Mouse (Mus musculus): ENCODE measurements around the gene Fignl2. TPM values are rescaled to one million over a fixed set of nuclear protein-coding genes. Genes with fewer than 3 reads are reported as not detected.

Fignl2 gene
- polyA plus RNA-seq, 1 experiment from 2014 or later = not detected

Other genes starting within 250 kb of the Fignl2 start
- 6.8 and 12.5 TPM in 2 replicates for gene Scn8a, start 208.7 kb downstream of the Fignl2 start, polyA plus RNA-seq (2014; fragmentation: Nextera tagmentation; extraction: Ambion mirVana)
- gene Gm47841, start 31.2 kb downstream of the Fignl2 start, polyA plus RNA-seq (2014; fragmentation: Nextera tagmentation; extraction: Ambion mirVana) = not detected in 2 replicates
- not detected in 2 replicates for gene Ankrd33, start 37.2 kb upstream of the Fignl2 start, polyA plus RNA-seq (2014; fragmentation: Nextera tagmentation; extraction: Ambion mirVana)
- 4.1 and 4.2 TPM in 2 replicates for gene Acvrl1, start 50.0 kb upstream of the Fignl2 start, polyA plus RNA-seq (2014; fragmentation: Nextera tagmentation; extraction: Ambion mirVana)
- 24.7 and 33.5 TPM in 2 replicates for gene Acvr1b, start 95.5 kb upstream of the Fignl2 start, polyA plus RNA-seq (2014; fragmentation: Nextera tagmentation; extraction: Ambion mirVana)
- 0.93 and 1.0 TPM in 2 replicates for gene Grasp, start 145.6 kb upstream of the Fignl2 start, polyA plus RNA-seq (2014; fragmentation: Nextera tagmentation; extraction: Ambion mirVana)
- gene Nr4a1, start 175.7 kb upstream of the Fignl2 start, polyA plus RNA-seq (2014; fragmentation: Nextera tagmentation; extraction: Ambion mirVana) = 2.1 and 2.9 TPM in 2 replicates
- gene Atg101, start 205.7 kb upstream of the Fignl2 start, polyA plus RNA-seq (2014; fragmentation: Nextera tagmentation; extraction: Ambion mirVana) = 82.3 and 83.1 TPM in 2 replicates
- gene 6030408B16Rik, start 214.6 kb upstream of the Fignl2 start, polyA plus RNA-seq (2014; fragmentation: Nextera tagmentation; extraction: Ambion mirVana) = 0.25 TPM in 2 replicates